Mouse (Mus musculus): ENCODE data around the gene Prss40.

DNA sequence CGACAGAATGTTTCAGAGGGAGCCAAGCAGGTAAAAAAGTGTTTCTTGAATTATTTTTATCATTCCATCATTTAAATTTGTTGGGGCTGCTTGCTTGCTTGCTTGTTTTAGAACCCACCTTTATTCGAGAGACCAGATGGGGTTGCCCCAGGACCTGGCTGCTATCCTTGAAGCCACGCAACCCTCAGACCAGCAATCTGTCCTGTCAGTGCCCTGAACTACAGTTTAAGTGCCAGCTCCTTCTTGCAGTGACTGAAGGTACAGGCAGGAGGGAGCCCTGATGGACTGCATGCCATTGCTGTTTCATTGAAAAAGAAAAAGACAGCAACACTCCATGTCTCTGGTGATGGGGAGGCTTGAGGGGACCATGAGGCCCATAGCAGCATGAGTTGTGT, 37.9 kb downstream of the Prss40 start:
- TF ChIP-seq FLI1 (IDR thresholded peaks at IDR 0.05; ENCODE audit: low read length): no peak
- no peak for TF ChIP-seq GATA1 (IDR thresholded peaks at IDR 0.05; ENCODE audit: borderline replicate concordance, low read length)

Measured in megakaryocyte, embryonic 14.5 days (primary cell).